Comparison of ENCODE assay signal across 21 mouse cellular contexts in genomic region chr13:24913576-24913975, GRCm38 (mm10). TPM values are rescaled to one million over a fixed set of nuclear protein-coding genes. Genes with fewer than 3 reads are reported as not detected.
DNase-seq lines count a peak whose midpoint lies in the region; ATAC-seq and TF ChIP-seq lines count a peak whose summit lies in the region.
"Had no signal": no experiment of that assay in that cellular context is flagged by ENCODE, and none has a peak within 500 bp of the region (broad histone marks: within the 10 kb centered on the region; RNA-seq: fewer than 3 reads in every experiment).

No protein-coding gene starts in this region.

- no peak for TF ChIP-seq POLR2A in kidney, adult 2 months (IDR thresholded peaks at IDR 0.05; ENCODE audit: low read depth, low read length)

- H3K4me3 ChIP-seq in kidney, adult 2 months (ENCODE audit: insufficient read depth, low read depth, low read length): no peak overlapping the region
- no peak overlapping the region for H3K4me3 ChIP-seq in kidney, postnatal 0 days (replicated peaks; ENCODE audit: low read depth, low read length)
- no peak overlapping the region for H3K4me3 ChIP-seq in kidney, embryonic 15.5 days (replicated peaks)
- H3K4me3 ChIP-seq: embryonic facial prominence, embryonic 13.5 days; embryonic facial prominence, embryonic 15.5 days; erythroblast, embryonic 14.5 days; forebrain, embryonic 10.5 days; forebrain, embryonic 12.5 days had no signal

- H3K4me1 ChIP-seq in kidney, adult 2 months (ENCODE audit: control insufficient read depth, insufficient read depth, low read length): peaks cover 3% of the 10 kb centered on the region; the same call in 1 of the 2 replicates
- H3K4me1 ChIP-seq in kidney, postnatal 0 days (replicated peaks; ENCODE audit: insufficient read depth, low read length): no peaks in the 10 kb centered on the region
- no peaks in the 10 kb centered on the region for H3K4me1 ChIP-seq in kidney, embryonic 15.5 days
- H3K4me1 ChIP-seq: embryonic facial prominence, embryonic 13.5 days; embryonic facial prominence, embryonic 15.5 days; forebrain, embryonic 10.5 days; forebrain, embryonic 12.5 days had no signal

- TF ChIP-seq CTCF in kidney, adult 2 months (conservative IDR thresholded peaks at IDR 0.05; ENCODE audit: insufficient read depth, insufficient read length, low read depth, low read length): no peak
- no peak for TF ChIP-seq CTCF in kidney, postnatal 0 days (IDR thresholded peaks at IDR 0.05; ENCODE audit: low read depth)

- WGBS in kidney, adult 2 months: 61% methylated on average over 7 of the region's 7 CpGs
- 73% methylated on average over 7 of the region's 7 CpGs for WGBS in kidney, postnatal 0 days
- WGBS in kidney, embryonic 15.5 days: 78% methylated on average over 7 of the region's 7 CpGs

- no peaks in the 10 kb centered on the region for H3K27me3 ChIP-seq in kidney, adult 2 months (replicated peaks; ENCODE audit: control insufficient read depth, insufficient read depth, low read length)
- H3K27me3 ChIP-seq in kidney, postnatal 0 days (ENCODE audit: insufficient read depth, low read length): no peaks in the 10 kb centered on the region
- no peaks in the 10 kb centered on the region for H3K27me3 ChIP-seq in kidney, embryonic 15.5 days
- H3K27me3 ChIP-seq: embryonic facial prominence, embryonic 13.5 days; embryonic facial prominence, embryonic 15.5 days; forebrain, embryonic 12.5 days had no signal

- H3K9me3 ChIP-seq in kidney, postnatal 0 days (replicated peaks; ENCODE audit: low read length): no peaks in the 10 kb centered on the region
- no peaks in the 10 kb centered on the region for H3K9me3 ChIP-seq in kidney, embryonic 15.5 days (replicated peaks)
- H3K9me3 ChIP-seq: embryonic facial prominence, embryonic 13.5 days; embryonic facial prominence, embryonic 15.5 days; forebrain, embryonic 10.5 days; forebrain, embryonic 12.5 days had no signal

- peak overlapping the region; percentile 51; the same call in 1 of the 2 replicates for H3K27ac ChIP-seq in kidney, adult 2 months (ENCODE audit: insufficient read depth, low read depth, low read length)
- 0 out of 2 replicates have a peak overlapping the region, but pooled peaks have one; percentile 42 for H3K27ac ChIP-seq in kidney, postnatal 0 days
- H3K27ac ChIP-seq in kidney, embryonic 15.5 days: no peak overlapping the region
- H3K27ac ChIP-seq: embryonic facial prominence, embryonic 13.5 days; embryonic facial prominence, embryonic 15.5 days; forebrain, embryonic 10.5 days; forebrain, embryonic 12.5 days had no signal

- H3K36me3 ChIP-seq in kidney, adult 2 months (ENCODE audit: control insufficient read depth, insufficient read depth, low read length): peaks cover 3% of the 10 kb centered on the region
- H3K36me3 ChIP-seq in kidney, postnatal 0 days (ENCODE audit: insufficient read depth, low read length): peaks cover 10% of the 10 kb centered on the region
- peaks cover 45% of the 10 kb centered on the region for H3K36me3 ChIP-seq in kidney, embryonic 15.5 days

- no peak overlapping the region for H3K4me2 ChIP-seq in kidney, postnatal 0 days (ENCODE audit: low read length)
- H3K4me2 ChIP-seq in kidney, embryonic 15.5 days: no peak overlapping the region
- H3K4me2 ChIP-seq: embryonic facial prominence, embryonic 13.5 days; embryonic facial prominence, embryonic 15.5 days; forebrain, embryonic 12.5 days had no signal

- ATAC-seq in kidney, postnatal 0 days (replicated peaks; ENCODE audit: low FRiP score, low read depth): 0 out of 2 replicates have a peak, but pooled peaks have one; percentile 45
- no peak for ATAC-seq in kidney, embryonic 15.5 days (replicated peaks; ENCODE audit: low FRiP score)
- ATAC-seq: forebrain, embryonic 14.5 days; forebrain, embryonic 16.5 days had no signal

- peak; percentile 60 for DNase-seq in kidney, adult 2 months
- no peak for DNase-seq in kidney, adult 11 months
- DNase-seq in kidney, postnatal 0 days (ENCODE audit: low spot score): no peak
- DNase-seq: adrenal gland, adult 2 months; adrenal gland, postnatal 10 days; adrenal gland, postnatal 25 days; cerebellum, adult 11 months; cerebellum, adult 18-20 months; cerebellum, adult 8-10 months; cerebellum, adult 9-11 months; cerebellum, postnatal 14 days; cerebellum, postnatal 36 days; embryo, embryonic 11 days had no signal

- no peak overlapping the region for H3K9ac ChIP-seq in kidney, postnatal 0 days (ENCODE audit: low read depth, low read length)
- no peak overlapping the region for H3K9ac ChIP-seq in kidney, embryonic 15.5 days
- H3K9ac ChIP-seq: embryonic facial prominence, embryonic 13.5 days; embryonic facial prominence, embryonic 15.5 days; forebrain, embryonic 12.5 days had no signal

RNA-seq across cellular contexts. Expression of gene Aldh5a1, which starts 23.9 kb away (rescaled TPM):
- polyA plus RNA-seq in kidney, adult 2 months (2012; rRNA removed): 16.5 and 17.6 TPM in 2 replicates
- 7.6 and 7.9 TPM in 2 replicates for polyA plus RNA-seq in kidney, postnatal 0 days (2015; fragmentation: Nextera tagmentation; extraction: Ambion mirVana)
- polyA plus RNA-seq in kidney, embryonic 15.5 days (2015; fragmentation: Nextera tagmentation; extraction: Ambion mirVana): 7.8 and 7.9 TPM in 2 replicates
- polyA plus RNA-seq: erythroblast, embryonic 14.5 days had no signal

RNA-seq across cellular contexts. Expression of gene Gpld1, which starts 29.4 kb away (rescaled TPM):
- polyA plus RNA-seq in kidney, adult 2 months (2012; rRNA removed): 1.3 and 1.7 TPM in 2 replicates
- polyA plus RNA-seq in kidney, postnatal 0 days (2015; fragmentation: Nextera tagmentation; extraction: Ambion mirVana): 0.71 and 0.86 TPM in 2 replicates
- polyA plus RNA-seq in kidney, embryonic 15.5 days (2015; fragmentation: Nextera tagmentation; extraction: Ambion mirVana): 0.84 and 1.2 TPM in 2 replicates
- polyA plus RNA-seq: erythroblast, embryonic 14.5 days had no signal
